Mouse (Mus musculus) heart, postnatal 25 days (tissue): Measurements from ENCODE around the gene Mex3d. TPM values are rescaled to one million over a fixed set of nuclear protein-coding genes. Genes with fewer than 3 reads are reported as not detected.
A peak's percentile ranks its signal among the peaks of the same experiment; 100 is the strongest.

Experiments used
- DNase-seq: peaks from one replicate; pipeline ENCODE4 v3.0.0; 2022; ENCODE audit warnings: low spot score
- intact Hi-C: fragments of 180-260 bp; cut with DNase I; formaldehyde crosslinking; loops from one replicate; pipeline ENCODE4 v1.15.1; 2025
- microRNA-seq: library from miRNA; unstranded; fragments of <30 nt; microRNA quantifications from one replicate; pipeline ENCODE4 v1.2.0, GENCODE M21; 2022
- total RNA-seq, 2 experiments: library from RNA; stranded (reverse); gene quantifications; 2 replicates each; pipeline ENCODE4 v1.2.3; 2021

Mex3d gene
- total RNA-seq, 2 experiments from 2014 or later, result 7.5 to 8.8 TPM

- intact Hi-C loops, result loop anchor here (2.0 kb wide), 1 partner anchor 33 kb away; no protein-coding TSS in a partner anchor
These were observed 45.8 kb downstream of the Mex3d start for GRCm38 (mm10) chr10:80341491-80342304.

GRCm38 (mm10) chr10:80341026-80341425 is 46.4 kb downstream of the Mex3d start:
- intact Hi-C loops, result loop anchor here (2.0 kb wide), 1 partner anchor 34 kb away; no protein-coding TSS in a partner anchor

More at GRCm38 (mm10) chr10:80341491-80342304, 45.8 kb downstream of the Mex3d start:
- no peak for DNase-seq

GRCm38 (mm10) chr10:80339941-80340750 is 47.3 kb downstream of the Mex3d start:
- intact Hi-C loops, result loop anchor here (2.0 kb wide), 1 partner anchor 35 kb away; no protein-coding TSS in a partner anchor

More at GRCm38 (mm10) chr10:80341026-80341425, 46.4 kb downstream of the Mex3d start:
- DNase-seq, result no peak

GRCm38 (mm10) chr10:80336263-80336662 is 51.2 kb downstream of the Mex3d start:
- DNase-seq, result no peak
- intact Hi-C loops, result no loop called here

More at GRCm38 (mm10) chr10:80339941-80340750, 47.3 kb downstream of the Mex3d start:
- DNase-seq, result peak; percentile 61

DNA sequence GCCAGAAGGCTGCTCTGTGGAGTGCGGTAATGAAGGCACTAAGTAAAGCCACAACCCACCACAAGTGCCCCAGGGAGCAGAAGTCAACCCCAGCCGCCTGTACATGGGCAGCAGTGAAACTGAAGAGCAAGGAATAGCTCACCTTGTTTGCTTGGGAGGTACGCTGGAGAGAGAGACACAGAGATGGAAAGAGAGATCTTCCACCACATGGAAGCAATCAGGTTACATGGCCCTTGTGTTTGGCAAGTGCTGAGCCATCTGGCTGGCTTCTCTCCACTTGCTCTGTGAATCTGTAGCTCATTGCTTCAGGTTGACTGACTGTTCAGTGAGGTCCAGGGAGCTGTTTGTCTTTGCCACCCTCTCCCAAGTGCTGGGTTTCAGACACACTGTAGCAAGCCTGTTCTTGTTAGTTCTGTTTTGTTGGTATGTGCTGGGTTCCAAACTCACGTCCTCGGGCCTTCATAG is 54.9 kb downstream of the Mex3d start:
- DNase-seq, result no peak
- intact Hi-C loops, result no loop called here

DNA sequence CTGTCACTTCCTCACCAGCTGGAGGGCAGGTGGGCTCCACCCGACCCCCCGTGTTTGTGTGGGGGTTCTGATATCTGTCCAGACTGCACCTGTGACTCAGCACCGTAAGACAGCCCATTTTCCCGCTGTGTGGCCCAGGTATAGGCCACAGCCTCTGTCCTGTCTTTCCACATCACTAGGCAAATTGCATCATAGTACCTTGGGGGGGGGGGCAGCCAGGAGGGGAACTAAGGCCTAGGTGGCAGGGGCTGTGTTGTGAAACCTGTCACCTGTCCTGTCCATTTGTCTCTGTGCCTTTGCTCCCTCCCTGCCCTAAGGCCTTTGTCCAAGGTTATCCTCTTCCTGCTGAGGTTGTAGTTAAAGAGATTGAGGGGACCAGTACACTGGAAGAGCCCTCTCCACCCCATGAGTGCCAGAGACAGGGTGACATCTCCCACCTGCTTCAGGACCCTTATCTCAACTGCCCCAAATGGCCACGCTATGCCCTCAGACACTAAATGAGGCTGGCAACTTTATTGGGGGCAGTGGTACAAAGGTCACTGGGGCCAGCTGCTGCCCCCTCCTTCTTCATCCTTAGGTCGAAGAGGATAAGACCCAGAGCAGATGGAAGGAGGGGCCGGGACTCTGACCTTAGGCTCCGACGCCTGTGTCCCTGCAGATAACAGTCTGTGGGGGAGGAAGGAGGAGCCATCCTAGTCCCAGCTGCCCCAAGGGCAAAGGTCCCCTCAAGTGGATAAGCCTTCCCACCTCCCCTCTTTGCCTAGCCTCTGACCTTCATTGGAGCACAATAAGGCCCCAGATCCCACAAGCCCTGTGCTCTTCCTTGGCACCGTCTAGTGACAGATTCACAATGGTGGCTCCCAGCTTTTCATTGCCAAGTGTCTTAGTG is 55.6 kb downstream of the Mex3d start:
- DNase-seq, result no peak
- intact Hi-C loops, result no loop called here

DNA sequence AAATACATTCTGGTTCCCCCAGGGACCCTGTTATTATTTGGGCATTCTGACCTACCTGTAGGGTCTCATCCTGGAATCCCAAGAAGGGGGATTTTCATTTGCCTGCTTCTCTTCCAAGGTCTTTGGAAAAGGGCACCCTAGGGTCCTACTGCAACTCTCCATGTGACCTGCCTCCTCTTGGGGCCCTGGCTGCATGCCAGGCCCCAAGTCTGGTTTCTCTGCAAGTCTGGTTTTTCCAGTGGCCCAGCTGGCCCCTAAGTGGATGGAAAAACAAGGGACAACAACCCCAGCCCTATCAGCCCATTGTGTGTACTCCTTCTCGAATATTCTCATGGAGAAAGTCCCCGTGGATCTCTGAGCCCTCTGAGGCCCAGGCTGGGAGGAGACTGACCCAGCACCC is 56.6 kb downstream of the Mex3d start:
- intact Hi-C loops, result no loop called here
- DNase-seq, result no peak

Small RNA genes lying within 50 kb of the gene (microRNA-seq; reads per million reads assigned to microRNA genes)
- not detected for gene Gm22721

Other genes starting within 250 kb of the Mex3d start
- 1,000 to 10,000 TPM; 1,252 to 1,264 TPM for gene Atp5d, start 249.0 kb downstream of the Mex3d start, total RNA-seq
- 1 to 10 TPM; 2.4 to 3.1 TPM for gene Cbarp, start 246.8 kb downstream of the Mex3d start, total RNA-seq
- gene Midn, start 239.4 kb downstream of the Mex3d start, total RNA-seq, result 100 to 1,000 TPM in 1 of 2 experiments, 10 to 100 TPM in 1; 92.1 to 120 TPM
- 10 to 100 TPM; 31.7 to 43.1 TPM for gene Cirbp, start 221.7 kb downstream of the Mex3d start, total RNA-seq
- 1 to 10 TPM; 4.2 to 5.2 TPM for gene 1600002K03Rik, start 214.7 kb downstream of the Mex3d start, total RNA-seq
- 1 to 10 TPM in 1 of 2 experiments, under 1 TPM in 1; 0.91 to 1.1 TPM for gene Efna2, start 208.2 kb downstream of the Mex3d start, total RNA-seq
- gene Mum1, start 161.2 kb downstream of the Mex3d start, total RNA-seq, result 10 to 100 TPM; 15.3 to 16.7 TPM
- 100 to 1,000 TPM; 957 to 967 TPM for gene Ndufs7, start 138.5 kb downstream of the Mex3d start, total RNA-seq
- gene Gamt, start 126.6 kb downstream of the Mex3d start, total RNA-seq, result 1 to 10 TPM; 9.0 to 9.3 TPM
- gene Dazap1, start 126.2 kb downstream of the Mex3d start, total RNA-seq, result 10 to 100 TPM; 55.0 to 69.6 TPM
- 100 to 1,000 TPM; 703 to 732 TPM for gene Rps15, start 95.2 kb downstream of the Mex3d start, total RNA-seq
- 1 to 10 TPM; 3.4 to 4.0 TPM for gene Apc2, start 91.7 kb downstream of the Mex3d start, total RNA-seq
- gene 2310011J03Rik, start 67.1 kb downstream of the Mex3d start, total RNA-seq, result 10 to 100 TPM; 11.4 to 13.8 TPM
- 1 to 10 TPM; 1.3 to 1.6 TPM for gene Pcsk4, start 58.2 kb downstream of the Mex3d start, total RNA-seq
- 1 to 10 TPM; 1.9 to 2.1 TPM for gene Reep6, start 57.7 kb downstream of the Mex3d start, total RNA-seq
- 10 to 100 TPM; 68.4 to 71.7 TPM for gene Adamtsl5, start 39.2 kb downstream of the Mex3d start, total RNA-seq
- gene Plk5, start 31.2 kb downstream of the Mex3d start, total RNA-seq, result under 1 TPM; 0.18 to 0.36 TPM
- gene Mbd3, start 11.9 kb upstream of the Mex3d start, total RNA-seq, result 10 to 100 TPM; 85.2 to 88.9 TPM
- 1,000 to 10,000 TPM; 1,983 to 2,045 TPM for gene Uqcr11, start 19.2 kb upstream of the Mex3d start, total RNA-seq
- gene Tcf3, start 46.0 kb upstream of the Mex3d start, total RNA-seq, result 10 to 100 TPM; 20.3 to 20.9 TPM
- under 1 TPM in 1 of 2 experiments, not detected in 1; 0.05 TPM for gene Onecut3, start 107.2 kb upstream of the Mex3d start, total RNA-seq
- gene Atp8b3, start 151.5 kb upstream of the Mex3d start, total RNA-seq, result not detected
- gene Rexo1, start 173.9 kb upstream of the Mex3d start, total RNA-seq, result 10 to 100 TPM; 11.1 to 12.2 TPM
- 1 to 10 TPM; 3.0 to 4.5 TPM for gene Klf16, start 189.7 kb upstream of the Mex3d start, total RNA-seq
- gene Abhd17a, start 202.7 kb upstream of the Mex3d start, total RNA-seq, result 10 to 100 TPM; 50.1 to 51.1 TPM
- 10 to 100 TPM; 21.0 to 21.7 TPM for gene Scamp4, start 215.2 kb upstream of the Mex3d start, total RNA-seq
- 1 to 10 TPM in 1 of 2 experiments, under 1 TPM in 1; 0.84 to 1.2 TPM for gene Adat3, start 215.2 kb upstream of the Mex3d start, total RNA-seq
- gene Gm49322, start 218.4 kb upstream of the Mex3d start, total RNA-seq, result under 1 TPM; 0.52 to 0.59 TPM
- gene Csnk1g2, start 235.2 kb upstream of the Mex3d start, total RNA-seq, result 100 to 1,000 TPM; 116 TPM